Mouse (Mus musculus) splenic B cell, adult 2 months (primary cell): ENCODE measurements around the gene Cacna1h.
A peak's percentile ranks its signal among the peaks of the same experiment; 100 is the strongest.

ENCODE experiments used
- DNase-seq: peaks from one replicate; pipeline ENCODE4 v3.0.0-alpha.2; 2011; ENCODE audit warnings: low read depth, low spot score
- H3K27me3 ChIP-seq: 2 replicates; pipeline ENCODE4 v1.6.1; 2012; ENCODE audit warnings: mild to moderate bottlenecking, low read length, moderate library complexity, mixed read lengths; ENCODE audit not compliant: control insufficient read depth, poor library complexity, insufficient read depth, severe bottlenecking
- H3K36me3 ChIP-seq: 2 replicates; pipeline ENCODE4 v1.6.1; 2012; ENCODE audit warnings: mild to moderate bottlenecking, low read length, moderate library complexity, mixed read lengths; ENCODE audit not compliant: control insufficient read depth, poor library complexity, insufficient read depth, severe bottlenecking

The Cacna1h gene

DNA sequence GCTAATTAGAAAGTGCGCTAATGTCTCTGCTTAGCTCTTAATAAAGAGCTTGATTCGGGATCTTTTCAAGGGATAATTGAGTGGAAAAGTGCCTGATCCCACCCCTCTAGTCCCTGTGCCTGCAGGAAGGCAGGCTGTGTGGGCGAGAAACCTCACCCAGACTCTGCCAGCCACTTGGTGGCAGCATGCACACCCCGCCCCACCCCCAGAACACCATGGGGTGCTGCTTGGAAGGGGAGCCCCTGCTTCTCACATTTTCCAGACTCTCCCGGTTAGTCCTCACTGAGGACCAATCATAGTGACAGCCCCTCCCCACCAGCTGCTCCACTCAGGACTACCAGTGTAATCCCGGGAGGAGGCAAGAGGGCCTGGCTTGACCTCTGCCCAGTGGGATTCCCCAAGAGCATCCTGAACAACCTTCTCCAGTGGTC is 27.6 kb downstream of the Cacna1h start:
- no peak for DNase-seq
- H3K27me3 ChIP-seq = no peaks in the 10 kb centered on the region
- no peaks in the 10 kb centered on the region for H3K36me3 ChIP-seq

DNA sequence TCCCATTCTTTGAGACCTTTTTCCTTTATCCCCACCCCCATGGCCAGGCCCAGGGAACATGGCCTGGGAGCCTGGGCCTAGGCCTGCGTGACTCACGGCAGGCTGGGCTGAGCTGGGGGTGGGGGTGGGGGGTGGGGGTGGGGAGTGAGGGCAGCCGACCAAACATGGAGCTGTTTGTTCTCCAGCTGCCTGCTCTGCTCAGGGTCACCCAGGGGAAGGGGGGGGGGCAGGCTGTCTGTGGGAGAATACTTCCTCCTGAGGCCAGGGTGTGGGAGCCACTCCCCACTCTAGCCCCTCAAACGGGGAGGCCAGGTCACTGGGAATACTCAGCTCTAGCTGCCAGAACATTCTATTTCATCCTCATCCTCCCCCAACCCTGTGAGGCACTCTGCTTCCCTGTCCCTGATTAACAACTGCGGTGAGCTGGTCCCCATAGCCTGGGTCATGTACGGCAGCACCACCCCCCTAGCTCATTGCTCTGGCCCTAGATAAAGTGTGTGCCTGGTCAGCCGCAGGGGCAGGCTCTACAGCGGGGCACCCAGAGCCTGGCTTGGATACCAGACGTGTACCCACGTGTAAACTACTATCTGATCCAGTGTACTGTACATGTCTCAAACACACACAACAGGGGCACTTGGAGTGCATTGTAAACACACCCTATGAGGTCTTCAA is 28.2 kb downstream of the Cacna1h start:
- Histone ChIP-seq H3K27me3 (no peaks in the 10 kb centered on the region), H3K36me3 (no peaks in the 10 kb centered on the region)
- no peak for DNase-seq

DNA sequence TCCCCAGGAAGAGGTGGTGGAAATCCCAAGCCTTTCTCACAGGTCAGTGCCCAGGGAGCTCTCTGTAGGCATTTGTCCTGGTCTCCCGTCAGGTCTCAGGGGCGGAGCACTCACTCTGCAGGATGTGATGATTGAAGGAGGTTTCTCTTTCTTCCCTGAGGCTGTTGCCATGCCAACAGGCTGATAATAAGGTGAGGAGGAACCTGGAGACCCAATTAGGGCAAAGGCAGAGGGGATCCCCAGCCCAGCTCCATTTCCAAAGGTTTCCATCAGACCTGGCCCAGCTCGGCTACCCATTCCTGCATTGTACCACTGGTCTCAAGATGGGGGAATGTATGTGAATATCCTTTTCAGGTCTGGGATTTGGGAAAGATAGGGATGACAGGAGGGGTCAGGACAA is 29.4 kb downstream of the Cacna1h start:
- Histone ChIP-seq H3K36me3 (no peaks in the 10 kb centered on the region), H3K27me3 (no peaks in the 10 kb centered on the region)
- DNase-seq = no peak

GRCm38 (mm10) chr17:25402224-25402623 is 31.4 kb downstream of the Cacna1h start:
- no peaks in the 10 kb centered on the region for H3K27me3 ChIP-seq
- H3K36me3 ChIP-seq = no peaks in the 10 kb centered on the region
- no peak for DNase-seq

GRCm38 (mm10) chr17:25401491-25401890 is 32.1 kb downstream of the Cacna1h start:
- no peak for DNase-seq
- H3K36me3 ChIP-seq = no peaks in the 10 kb centered on the region
- H3K27me3 ChIP-seq = no peaks in the 10 kb centered on the region

DNA sequence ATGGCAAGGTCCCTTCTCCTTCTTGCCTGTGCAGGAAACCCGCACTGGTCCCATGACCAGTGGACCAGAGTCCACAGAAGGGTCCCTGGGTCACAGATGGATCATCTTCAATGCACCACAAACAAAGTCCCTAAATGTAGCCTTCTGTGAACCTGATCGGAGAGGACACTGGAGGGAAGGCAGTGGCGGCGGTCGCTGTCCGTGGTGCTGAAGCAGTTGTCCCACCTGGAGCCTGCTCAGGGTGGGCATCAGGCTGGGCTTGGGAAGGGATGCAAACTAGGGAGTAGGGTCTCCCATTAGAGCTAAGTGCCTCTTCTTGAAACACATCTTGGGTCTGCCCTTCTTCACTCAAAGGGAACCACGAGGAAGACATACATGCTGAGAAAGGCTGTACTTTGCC is 33.1 kb downstream of the Cacna1h start:
- H3K27me3 ChIP-seq = no peaks in the 10 kb centered on the region
- no peaks in the 10 kb centered on the region for H3K36me3 ChIP-seq
- DNase-seq = peak; percentile 28

DNA sequence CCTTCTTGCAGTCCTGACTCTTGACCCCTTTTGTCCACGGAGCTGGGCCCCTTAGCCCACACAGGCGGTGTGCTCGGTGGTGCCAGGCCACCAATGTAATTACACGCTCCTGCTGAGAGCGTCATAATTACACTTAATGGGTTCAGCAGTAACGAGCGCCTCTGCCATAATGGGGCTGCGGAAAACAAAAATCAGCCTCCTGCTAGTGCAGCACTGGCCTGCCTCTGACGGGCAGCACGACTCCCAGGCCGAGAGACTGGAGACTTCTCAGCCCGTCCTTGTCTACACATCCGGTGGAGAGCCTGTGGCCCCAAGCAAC is 35.1 kb downstream of the Cacna1h start:
- no peak for DNase-seq
- Histone ChIP-seq H3K36me3 (no peaks in the 10 kb centered on the region), H3K27me3 (no peaks in the 10 kb centered on the region)

- peak; percentile 78 for DNase-seq
- Histone ChIP-seq H3K36me3 (no peaks in the 10 kb centered on the region), H3K27me3 (no peaks in the 10 kb centered on the region)
These were observed 35.6 kb downstream of the Cacna1h start for GRCm38 (mm10) chr17:25397804-25398519.

- Histone ChIP-seq H3K27me3 (no peaks in the 10 kb centered on the region), H3K36me3 (no peaks in the 10 kb centered on the region)
- no peak for DNase-seq
These were observed 39.1 kb downstream of the Cacna1h start for GRCm38 (mm10) chr17:25394526-25394925.

- DNase-seq = no peak
- no peaks in the 10 kb centered on the region for H3K27me3 ChIP-seq
- no peaks in the 10 kb centered on the region for H3K36me3 ChIP-seq
These were observed 59.6 kb downstream of the Cacna1h start for GRCm38 (mm10) chr17:25374011-25374410.

GRCm38 (mm10) chr17:25372491-25372890 is 61.1 kb downstream of the Cacna1h start:
- H3K27me3 ChIP-seq = no peaks in the 10 kb centered on the region
- no peak for DNase-seq
- H3K36me3 ChIP-seq = no peaks in the 10 kb centered on the region

DNA sequence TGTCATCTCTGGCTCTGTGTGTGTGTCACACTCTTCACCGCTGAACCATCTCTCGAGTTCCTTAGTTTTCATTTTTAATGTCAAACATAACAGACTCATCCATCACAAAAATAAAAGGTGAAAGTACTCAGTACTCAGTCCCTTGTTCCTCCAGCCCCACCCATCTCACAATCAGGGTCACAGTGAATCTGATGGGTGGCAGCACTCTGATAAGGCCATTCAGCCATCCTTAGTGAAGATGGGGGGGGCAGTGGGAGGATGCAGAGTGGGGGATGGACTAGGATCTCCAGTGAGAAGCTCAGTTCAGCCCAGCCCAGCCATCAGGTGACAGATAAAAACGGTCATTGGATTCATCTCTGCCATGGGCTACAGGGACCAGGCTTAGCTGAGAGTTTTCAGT is 64.6 kb downstream of the Cacna1h start, which contains the start of gene Tpsg1:
Tpsg1 (plus strand) TSS at position 301 of the 400 bp plus-strand sequence.
- Histone ChIP-seq H3K27me3 (no peaks in the 10 kb centered on the region), H3K36me3 (no peaks in the 10 kb centered on the region)
- DNase-seq = no peak

GRCm38 (mm10) chr17:25366005-25366404 is 67.6 kb downstream of the Cacna1h start, which contains the start of gene Tpsb2:
TSS of gene Tpsb2 (plus strand) at chr17:25366305.
- DNase-seq = no peak
- Histone ChIP-seq H3K27me3 (no peaks in the 10 kb centered on the region), H3K36me3 (no peaks in the 10 kb centered on the region)

- DNase-seq = peak; percentile 48
- H3K27me3 ChIP-seq = no peaks in the 10 kb centered on the region; the same call in none of the 2 replicates
These were observed 69.9 kb downstream of the Cacna1h start for GRCm38 (mm10) chr17:25363726-25364125.

GRCm38 (mm10) chr17:25361291-25361690 is 72.3 kb downstream of the Cacna1h start:
- no peak for DNase-seq

More at GRCm38 (mm10) chr17:25363726-25364125, 69.9 kb downstream of the Cacna1h start:
- H3K36me3 ChIP-seq = no peaks in the 10 kb centered on the region

More at GRCm38 (mm10) chr17:25361291-25361690, 72.3 kb downstream of the Cacna1h start:
- no peaks in the 10 kb centered on the region; the same call in none of the 2 replicates for H3K27me3 ChIP-seq
- no peaks in the 10 kb centered on the region for H3K36me3 ChIP-seq
